Mouse (Mus musculus) limb, embryonic 10.5 days (tissue): Measurements from ENCODE around the gene Atp4a. TPM values are rescaled to one million over a fixed set of nuclear protein-coding genes. Genes with fewer than 3 reads are reported as not detected.

Experiments used
- polyA plus RNA-seq: library from polyadenylated mRNA; unstranded; fragments of >200 nt; fragmentation: Nextera tagmentation; extraction: Ambion mirVana; gene quantifications from 2 replicates; pipeline ENCODE4 v1.2.1, GENCODE M21; 2016

Atp4a gene
- polyA plus RNA-seq, 1 experiment from 2014 or later = 0.38 TPM

Other genes starting within 250 kb of the Atp4a start
- gene Prodh2, start 218.6 kb upstream of the Atp4a start, polyA plus RNA-seq = not detected in 2 replicates
- 14.0 and 17.1 TPM in 2 replicates for gene Arhgap33, start 177.1 kb upstream of the Atp4a start, polyA plus RNA-seq
- gene Hspb6, start 160.0 kb upstream of the Atp4a start, polyA plus RNA-seq = 4.7 and 7.0 TPM in 2 replicates
- 17.8 and 21.6 TPM in 2 replicates for gene Proser3, start 159.9 kb upstream of the Atp4a start, polyA plus RNA-seq
- gene Lin37, start 152.4 kb upstream of the Atp4a start, polyA plus RNA-seq = 42.5 and 45.6 TPM in 2 replicates
- 92.5 and 100 TPM in 2 replicates for gene U2af1l4, start 148.9 kb upstream of the Atp4a start, polyA plus RNA-seq
- 13.4 and 15.3 TPM in 2 replicates for gene Gm49396, start 148.9 kb upstream of the Atp4a start, polyA plus RNA-seq
- gene Psenen, start 148.6 kb upstream of the Atp4a start, polyA plus RNA-seq = 120 and 121 TPM in 2 replicates
- gene Igflr1, start 146.8 kb upstream of the Atp4a start, polyA plus RNA-seq = 5.7 and 6.5 TPM in 2 replicates
- gene Kmt2b, start 123.5 kb upstream of the Atp4a start, polyA plus RNA-seq = 10.2 and 10.6 TPM in 2 replicates
- gene Zbtb32, start 113.3 kb upstream of the Atp4a start, polyA plus RNA-seq = 0.15 and 0.45 TPM in 2 replicates
- gene Upk1a, start 99.4 kb upstream of the Atp4a start, polyA plus RNA-seq = 7.9 and 8.2 TPM in 2 replicates
- gene Cox6b1, start 86.1 kb upstream of the Atp4a start, polyA plus RNA-seq = 776 and 820 TPM in 2 replicates
- gene Etv2, start 76.4 kb upstream of the Atp4a start, polyA plus RNA-seq = 1.3 and 2.5 TPM in 2 replicates
- gene Rbm42, start 61.9 kb upstream of the Atp4a start, polyA plus RNA-seq = 150 and 151 TPM in 2 replicates
- 84.1 and 84.8 TPM in 2 replicates for gene Haus5, start 47.2 kb upstream of the Atp4a start, polyA plus RNA-seq
- gene Pmis2, start 40.6 kb upstream of the Atp4a start, polyA plus RNA-seq = not detected in 2 replicates
- gene 2200002J24Rik, start 13.3 kb upstream of the Atp4a start, polyA plus RNA-seq = not detected in 2 replicates
- gene Tmem147, start 17.3 kb downstream of the Atp4a start, polyA plus RNA-seq = 153 and 159 TPM in 2 replicates
- 0.43 TPM in 1 of 2 replicates, not detected in the other for gene Gapdhs, start 31.5 kb downstream of the Atp4a start, polyA plus RNA-seq
- gene Sbsn, start 39.3 kb downstream of the Atp4a start, polyA plus RNA-seq = 1.1 and 1.4 TPM in 2 replicates
- gene Dmkn, start 51.5 kb downstream of the Atp4a start, polyA plus RNA-seq = not detected in 2 replicates
- gene Krtdap, start 75.7 kb downstream of the Atp4a start, polyA plus RNA-seq = not detected in 2 replicates
- not detected in 2 replicates for gene Ffar2, start 111.6 kb downstream of the Atp4a start, polyA plus RNA-seq
- not detected in 2 replicates for gene Ffar3, start 144.0 kb downstream of the Atp4a start, polyA plus RNA-seq
- gene Ffar1, start 149.4 kb downstream of the Atp4a start, polyA plus RNA-seq = not detected in 2 replicates
- gene Cd22, start 168.1 kb downstream of the Atp4a start, polyA plus RNA-seq = 0.59 TPM in 1 of 2 replicates, not detected in the other
- gene Mag, start 202.7 kb downstream of the Atp4a start, polyA plus RNA-seq = 0.21 TPM in 1 of 2 replicates, not detected in the other
- not detected in 2 replicates for gene Hamp2, start 212.5 kb downstream of the Atp4a start, polyA plus RNA-seq
- gene Hamp, start 231.8 kb downstream of the Atp4a start, polyA plus RNA-seq = not detected in 2 replicates
- gene Usf2, start 244.6 kb downstream of the Atp4a start, polyA plus RNA-seq = 28.7 and 33.5 TPM in 2 replicates